Mouse (Mus musculus): Measurements from ENCODE around the gene Tcl1b4.
"Not testable (repeated sequence)": the region's sequence is repeated elsewhere in the genome, so short reads cannot be mapped to it uniquely, and the experiment has no call there.

Gene Tcl1b4

DNA sequence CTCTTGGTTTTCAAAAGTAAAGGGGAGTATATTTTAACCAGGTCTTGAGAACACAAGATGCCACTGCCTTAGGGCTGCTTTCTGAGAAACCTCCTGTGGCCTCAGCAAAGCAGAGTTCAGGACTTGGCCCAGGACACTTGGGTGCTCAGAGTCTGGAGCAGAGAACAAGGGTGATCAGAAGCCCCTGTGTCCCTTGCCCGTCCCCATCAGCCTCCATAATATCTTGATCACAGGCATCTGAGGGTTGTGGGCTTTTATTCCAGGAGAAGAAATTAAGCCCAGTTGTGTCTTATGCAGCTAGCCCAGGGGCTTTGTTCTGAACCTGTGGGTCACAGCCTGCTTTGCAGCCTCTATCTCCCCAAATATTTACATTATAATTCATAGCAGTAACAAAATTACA, at the start of gene Tcl1b4:
Gene Tcl1b4 (plus strand): TSS at position 301 of the 400 bp plus-strand sequence.
- DNase-seq (ENCODE audit: extremely low read depth, insufficient read length, low spot score): not testable (repeated sequence)

DNA sequence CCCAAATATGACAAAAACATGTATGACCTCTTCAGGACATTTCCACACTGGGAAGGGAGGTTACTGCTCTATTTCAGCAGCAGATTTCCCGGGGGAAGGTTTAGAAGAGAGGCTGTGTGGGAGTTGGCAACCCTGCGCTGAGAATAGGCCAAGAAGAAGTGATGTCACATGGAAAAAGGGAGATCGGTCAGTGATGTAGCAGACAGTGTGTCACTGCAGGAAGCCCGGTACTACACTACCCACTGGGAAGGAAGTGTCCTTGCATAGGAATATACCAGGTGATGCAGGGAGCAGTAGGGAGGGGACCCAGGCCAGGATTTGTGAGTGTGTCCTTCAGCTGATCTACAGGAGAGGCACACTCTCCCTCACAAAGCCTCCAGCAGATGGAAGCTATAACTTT, 46.5 kb upstream of the Tcl1b4 start:
- not testable (repeated sequence) for DNase-seq (ENCODE audit: extremely low read depth, insufficient read length, low spot score)

- DNase-seq (ENCODE audit: extremely low read depth, insufficient read length, low spot score): no peak
These were observed 42.9 kb upstream of the Tcl1b4 start for GRCm38 (mm10) chr12:105158842-105159241.

- DNase-seq (ENCODE audit: extremely low read depth, insufficient read length, low spot score): no peak
These were observed 42.4 kb upstream of the Tcl1b4 start, which contains the start of gene Tcl1b1 for GRCm38 (mm10) chr12:105159390-105159789. TSS of gene Tcl1b1 (plus strand) at chr12:105159690.

- DNase-seq (ENCODE audit: extremely low read depth, insufficient read length, low spot score): no peak
These were observed 35.0 kb upstream of the Tcl1b4 start for GRCm38 (mm10) chr12:105166734-105167133.

DNA sequence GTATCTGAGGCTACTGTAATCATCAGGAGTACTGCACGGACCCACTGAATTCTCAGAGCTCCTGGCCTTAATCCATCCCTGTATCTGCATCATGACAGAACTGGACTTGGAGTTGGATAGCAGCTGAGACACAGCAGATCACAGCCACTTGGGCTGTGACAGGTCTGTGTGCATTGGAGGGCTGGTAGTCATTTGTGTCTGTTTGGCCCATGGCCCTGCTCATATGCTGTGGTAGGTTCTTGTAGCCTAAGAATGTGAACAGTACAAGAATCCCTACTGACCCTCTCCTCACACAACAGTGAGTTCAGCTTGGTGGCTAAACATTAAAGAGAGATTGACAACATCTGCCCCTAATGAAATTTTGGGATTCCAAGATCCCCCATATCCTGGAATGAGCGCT, 28.4 kb upstream of the Tcl1b4 start:
- no peak for DNase-seq (ENCODE audit: extremely low read depth, insufficient read length, low spot score)

DNA sequence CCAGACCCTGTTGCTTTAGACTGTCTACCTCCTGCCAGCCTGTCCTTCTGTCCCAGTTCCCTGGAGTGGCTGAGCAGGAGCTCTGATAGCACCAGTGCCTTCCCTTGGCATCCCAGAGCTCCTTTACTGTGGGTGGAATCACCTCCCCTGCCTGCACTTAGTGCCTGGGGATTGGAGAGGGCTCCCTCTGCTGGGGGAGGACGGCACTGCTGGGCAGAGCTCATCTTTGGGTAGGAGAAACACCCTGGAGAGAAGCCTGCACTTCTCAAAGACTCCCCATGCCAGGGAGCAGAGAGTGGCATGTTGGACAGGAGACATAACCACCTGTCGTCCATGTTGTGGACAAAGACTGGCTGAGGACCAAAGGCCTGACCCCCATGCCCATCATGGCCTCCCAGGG, 27.4 kb upstream of the Tcl1b4 start:
- not testable (repeated sequence) for DNase-seq (ENCODE audit: extremely low read depth, insufficient read length, low spot score)

DNA sequence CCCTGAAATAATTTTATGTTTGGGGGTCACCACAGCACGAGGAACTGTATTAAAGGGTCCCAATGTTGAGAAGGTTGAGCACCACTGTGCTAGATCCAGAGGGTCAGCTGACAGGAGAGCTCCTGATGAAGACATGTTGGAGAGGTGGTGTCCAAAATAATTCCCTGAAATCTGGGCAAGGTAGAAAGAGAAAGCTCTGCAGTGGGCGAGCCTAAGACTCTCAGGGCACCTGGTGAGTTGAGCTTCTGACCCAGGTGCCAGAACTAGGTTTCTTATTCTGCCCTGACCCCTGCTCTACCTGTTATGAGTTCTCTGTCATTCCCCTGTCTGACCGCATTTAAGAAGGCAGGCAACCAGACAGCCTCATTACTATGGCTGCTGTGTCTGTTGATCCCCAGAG, 25.7 kb upstream of the Tcl1b4 start, which contains the start of gene Tcl1b5:
Gene Tcl1b5 (plus strand): TSS at position 301 of the 400 bp plus-strand sequence.
- DNase-seq (ENCODE audit: extremely low read depth, insufficient read length, low spot score): not testable (repeated sequence)

DNA sequence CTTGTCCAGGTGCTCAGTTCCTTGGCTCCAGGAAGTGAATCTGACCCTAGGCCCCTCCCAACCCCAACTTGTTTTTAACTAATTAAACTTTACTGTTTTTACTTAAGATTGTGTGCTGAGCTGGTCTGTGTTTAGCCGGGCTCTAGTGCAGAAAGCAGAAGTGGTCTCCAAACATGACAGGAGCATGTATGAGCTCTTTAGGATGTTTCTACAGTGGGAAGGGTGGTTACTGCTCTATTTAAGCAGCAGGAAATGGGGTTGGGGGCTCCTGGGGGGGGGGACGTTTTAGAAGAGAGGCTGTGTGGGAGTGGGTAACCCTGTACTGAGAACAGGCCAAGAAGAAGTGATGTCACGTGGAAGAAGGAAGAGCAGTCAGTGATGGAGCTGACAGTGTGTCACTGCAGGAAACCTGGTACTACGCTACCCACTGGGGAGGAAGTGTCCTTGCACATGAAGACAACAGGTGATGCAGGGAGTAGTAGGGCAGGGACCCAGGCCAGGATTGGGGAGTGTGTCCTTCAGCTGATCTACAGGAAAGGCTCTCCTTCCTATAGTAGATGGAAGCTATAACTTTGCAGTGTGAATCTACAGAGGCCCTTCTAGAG, 20.6 kb upstream of the Tcl1b4 start:
- DNase-seq (ENCODE audit: extremely low read depth, insufficient read length, low spot score): not testable (repeated sequence)

DNA sequence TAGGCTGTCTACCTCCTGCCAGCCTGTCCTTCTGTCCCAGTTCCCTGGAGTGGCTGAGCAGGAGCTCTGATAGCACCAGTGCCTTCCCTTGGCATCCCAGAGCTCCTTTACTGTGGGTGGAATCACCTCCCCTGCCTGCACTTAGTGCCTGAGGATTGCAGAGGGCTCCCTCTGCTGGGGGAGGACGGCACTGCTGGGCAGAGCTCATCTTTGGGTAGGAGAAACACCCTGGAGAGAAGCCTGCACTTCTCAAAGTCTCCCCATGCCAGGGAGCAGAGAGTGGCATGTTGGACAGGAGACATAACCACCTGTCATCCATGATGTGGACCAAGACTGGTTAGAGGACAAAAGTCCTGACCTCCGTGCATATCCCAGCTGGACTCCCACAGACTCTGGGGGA, 12.8 kb upstream of the Tcl1b4 start:
- not testable (repeated sequence) for DNase-seq (ENCODE audit: extremely low read depth, insufficient read length, low spot score)

DNA sequence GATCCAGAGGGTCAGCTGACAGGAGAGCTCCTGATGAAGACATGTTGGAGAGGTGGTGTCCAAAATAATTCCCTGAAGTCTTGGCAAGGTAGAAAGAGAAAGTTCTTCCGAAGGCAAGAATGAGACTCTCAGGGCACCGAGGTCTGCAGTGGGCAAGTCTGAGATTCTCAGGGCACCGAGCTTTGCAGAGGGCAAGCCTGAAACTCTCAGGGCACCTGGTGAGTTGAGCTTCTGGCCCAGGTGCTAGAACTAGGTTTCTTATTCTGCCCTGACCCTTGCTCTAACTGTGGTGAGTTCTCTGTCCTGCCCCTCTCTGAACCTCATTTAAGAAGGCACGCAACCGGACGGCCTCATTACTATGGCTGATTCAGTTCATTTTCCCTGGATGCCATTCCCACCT, 11.0 kb upstream of the Tcl1b4 start, which contains the start of gene Tcl1b3:
Gene Tcl1b3 (plus strand): TSS at position 301 of the 400 bp plus-strand sequence.
- DNase-seq (ENCODE audit: extremely low read depth, insufficient read length, low spot score): not testable (repeated sequence)

DNA sequence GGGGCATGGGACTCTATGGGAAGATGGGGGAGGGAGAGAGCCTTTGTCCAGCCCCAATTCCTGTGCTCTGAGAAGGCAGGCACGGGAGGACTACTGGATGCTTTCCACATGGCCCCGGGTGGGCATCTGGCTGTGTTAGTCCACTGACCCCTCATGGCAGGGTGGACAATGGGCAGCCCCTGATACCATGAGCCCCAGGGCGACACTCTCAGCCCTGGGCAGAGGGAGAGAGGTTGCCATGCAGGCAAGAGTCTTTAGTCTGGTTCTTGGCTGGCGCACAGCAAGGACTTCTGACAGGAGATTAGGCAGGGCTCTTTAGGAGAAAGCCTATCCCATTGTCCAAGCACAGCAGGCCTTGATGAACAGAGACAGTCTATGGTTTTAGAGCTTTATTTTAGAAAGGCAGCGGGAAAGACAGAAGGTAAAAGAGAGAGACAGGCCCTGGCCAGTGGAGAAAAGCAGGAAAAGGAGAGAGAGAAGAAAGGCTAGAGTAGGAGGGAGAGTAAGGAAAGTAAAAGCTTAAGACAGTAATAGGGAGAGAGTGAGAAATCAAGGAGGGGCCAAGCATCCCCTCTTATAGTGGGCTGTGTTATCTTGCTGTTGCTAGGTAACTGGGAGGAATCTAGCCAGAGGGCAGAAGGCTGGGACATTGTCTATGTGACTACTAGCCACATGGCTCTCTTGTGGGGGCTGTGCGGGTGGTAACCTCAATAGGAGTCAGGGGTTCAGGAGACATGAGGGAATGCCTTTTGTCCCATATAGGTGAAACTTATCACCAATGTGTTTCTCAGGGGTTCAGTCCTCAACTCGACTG, 1.9 kb upstream of the Tcl1b4 start:
- not testable (repeated sequence) for DNase-seq (ENCODE audit: extremely low read depth, insufficient read length, low spot score)

DNA sequence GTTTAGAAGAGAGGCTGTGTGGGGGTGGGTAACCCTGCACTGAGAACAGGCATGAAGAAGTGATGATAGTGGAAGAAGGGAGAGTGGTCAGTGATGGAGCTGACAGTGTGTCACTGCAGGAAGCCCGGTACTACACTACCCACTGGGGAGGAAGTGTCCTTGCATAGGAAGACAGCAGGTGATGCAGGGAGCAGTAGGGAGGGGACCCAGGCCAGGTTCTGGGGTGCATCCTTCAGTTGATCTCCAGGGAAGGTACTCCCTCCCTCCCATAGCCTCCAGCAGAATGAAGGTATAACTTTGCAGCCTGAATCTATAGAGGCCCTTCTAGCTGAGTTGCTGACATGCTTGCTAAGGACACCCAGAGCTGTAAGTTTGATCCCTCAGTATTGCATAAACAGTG, 5.3 kb downstream of the Tcl1b4 start:
- DNase-seq (ENCODE audit: extremely low read depth, insufficient read length, low spot score): no peak

GRCm38 (mm10) chr12:105208441-105208840, 6.7 kb downstream of the Tcl1b4 start:
- DNase-seq (ENCODE audit: extremely low read depth, insufficient read length, low spot score): no peak

DNA sequence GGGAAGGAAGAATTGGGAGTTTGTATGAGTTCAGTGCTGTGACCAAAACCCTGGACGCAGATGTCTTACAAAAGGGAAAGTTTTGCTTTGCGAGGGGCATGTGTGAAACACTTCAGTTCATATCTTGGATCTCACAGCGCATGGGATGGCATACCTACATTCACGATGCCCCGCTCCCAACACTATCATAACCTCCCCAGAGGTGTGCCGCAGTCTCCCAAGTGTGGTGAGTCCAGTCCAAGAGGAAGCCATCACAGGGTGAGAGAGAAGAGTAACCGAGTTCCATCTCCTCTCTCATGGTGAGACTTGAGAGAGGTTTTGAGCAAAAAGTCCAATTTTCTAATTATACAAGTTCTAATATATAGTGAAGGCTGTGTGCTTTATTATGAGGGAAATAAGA, 7.5 kb downstream of the Tcl1b4 start:
- DNase-seq (ENCODE audit: extremely low read depth, insufficient read length, low spot score): no peak

GRCm38 (mm10) chr12:105217101-105217760, 15.5 kb downstream of the Tcl1b4 start:
- DNase-seq (ENCODE audit: extremely low read depth, insufficient read length, low spot score): no peak

- no peak for DNase-seq (ENCODE audit: extremely low read depth, insufficient read length, low spot score)
These were observed 21.0 kb downstream of the Tcl1b4 start, which contains the start of gene Tcl1 for GRCm38 (mm10) chr12:105222601-105223319. TSS of gene Tcl1 (minus strand) at chr12:105222793.

- no peak for DNase-seq (ENCODE audit: extremely low read depth, insufficient read length, low spot score)
These were observed 23.0 kb downstream of the Tcl1b4 start for GRCm38 (mm10) chr12:105224621-105225320.

DNA sequence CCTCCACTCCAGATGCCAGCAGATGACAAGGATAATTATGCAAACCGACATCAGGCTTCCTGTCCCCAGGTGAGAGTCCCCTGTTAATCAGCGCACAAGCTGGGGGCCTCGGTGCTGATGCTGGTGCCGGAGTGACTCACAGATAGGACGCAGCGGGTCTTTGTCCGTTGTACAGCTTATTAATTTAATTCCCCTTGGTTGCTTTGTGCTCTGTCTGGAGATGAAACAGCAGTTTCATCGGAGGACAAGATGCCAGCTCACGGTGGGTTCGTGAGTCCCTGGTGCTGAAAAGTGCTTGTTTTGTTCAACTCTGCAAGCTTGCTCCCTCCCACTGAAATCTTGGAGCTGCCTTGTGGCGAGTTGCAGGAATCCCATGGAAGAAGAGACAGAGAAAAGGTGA, 32.6 kb downstream of the Tcl1b4 start:
- no peak for DNase-seq (ENCODE audit: extremely low read depth, insufficient read length, low spot score)

DNA sequence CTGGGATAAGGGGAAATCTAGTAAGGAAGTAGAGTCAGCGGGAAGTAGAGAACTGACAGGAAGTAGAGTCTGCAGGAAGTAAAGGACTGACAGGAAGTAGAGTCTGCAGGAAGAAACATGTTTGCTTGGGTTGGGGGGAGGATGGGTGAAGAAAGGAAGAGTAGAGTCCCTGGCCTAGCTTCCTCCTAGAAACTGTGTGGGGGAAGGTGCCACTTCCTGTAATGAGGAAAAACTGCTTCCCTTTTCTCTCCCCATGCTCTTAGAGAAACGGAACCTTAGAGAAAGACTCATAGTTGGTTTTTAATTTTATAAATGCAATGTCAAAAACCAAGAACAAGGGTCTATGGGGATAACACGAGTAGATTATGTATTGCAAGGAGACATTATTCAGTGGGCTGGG, 33.3 kb downstream of the Tcl1b4 start:
- DNase-seq (ENCODE audit: extremely low read depth, insufficient read length, low spot score): no peak

All from 3134 (cell line).